Mouse (Mus musculus): ENCODE measurements around the gene Dst.

DNA sequence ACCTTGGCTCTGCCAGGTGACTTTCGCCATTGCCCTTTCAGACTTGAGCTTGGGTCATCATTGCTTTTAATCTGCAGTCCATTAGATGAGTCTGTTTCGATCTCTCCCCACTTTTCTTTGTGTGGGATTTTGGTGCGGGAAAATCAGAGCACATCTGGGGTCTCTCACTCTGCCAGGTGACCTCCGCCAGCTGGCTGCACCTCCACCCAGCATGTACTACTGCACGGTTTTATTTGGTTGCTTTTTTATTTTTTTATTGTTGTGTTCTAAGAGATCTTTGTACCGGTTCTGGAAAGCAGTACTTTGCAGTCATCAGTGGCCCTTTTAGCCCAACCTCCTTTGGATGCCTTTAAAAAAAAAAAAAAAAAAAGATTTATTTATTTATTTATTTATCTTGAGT lies 112.6 kb downstream of the Dst start:
- no peak for TF ChIP-seq CTCF (conservative IDR thresholded peaks at IDR 0.05; ENCODE audit: insufficient read depth, insufficient read length, low read depth, low read length)
- TF ChIP-seq POLR2A (IDR thresholded peaks at IDR 0.05; ENCODE audit: low read depth, low read length) = no peak

Data from kidney, adult 2 months (tissue).